Mouse (Mus musculus) G1E (cell line): ENCODE measurements around the gene B3gnt3. TPM values are rescaled to one million over a fixed set of nuclear protein-coding genes. Genes with fewer than 3 reads are reported as not detected.

Experiments used
- ATAC-seq: 2 replicates; pipeline ENCODE4 v1.8.0; 2016; ENCODE audit warnings: mild to moderate bottlenecking; ENCODE audit not compliant: insufficient number of reproducible peaks, poor library complexity, low FRiP score, severe bottlenecking; ENCODE audit errors: extremely low read depth
- DNase-seq: peaks from one replicate; pipeline ENCODE4 v3.0.0; 2012; ENCODE audit warnings: low spot score
- H3K27me3 ChIP-seq: 2 replicates; pipeline ENCODE4 v1.6.1; 2012; ENCODE audit warnings: mild to moderate bottlenecking, low read length, inconsistent platforms; ENCODE audit not compliant: insufficient read depth
- H3K36me3 ChIP-seq: replicated peaks from 2 replicates; pipeline ENCODE3; 2012; ENCODE audit warnings: mild to moderate bottlenecking, inconsistent platforms
- H3K4me1 ChIP-seq: 2 replicates; pipeline ENCODE4 v1.6.1; 2012; ENCODE audit warnings: low read depth, low read length, inconsistent platforms, mixed read lengths; ENCODE audit not compliant: insufficient read depth
- H3K4me3 ChIP-seq: 2 replicates; pipeline ENCODE4 v1.5.1; 2012; ENCODE audit warnings: low read depth, mild to moderate bottlenecking, inconsistent platforms, low read length, moderate library complexity, mixed read lengths
- H3K9me3 ChIP-seq: replicated peaks from 2 replicates; pipeline ENCODE4 v1.6.1; 2012; ENCODE audit warnings: inconsistent platforms
- CTCF ChIP-seq: IDR thresholded peaks from 2 replicates; pipeline ENCODE4 v1.5.1; 2012; ENCODE audit warnings: low read depth, low read length, inconsistent platforms, mixed read lengths
- GATA1 ChIP-seq: IDR thresholded peaks from 2 replicates; pipeline ENCODE4 v1.6.1; 2012; ENCODE audit warnings: borderline replicate concordance, low read length, inconsistent platforms, mixed read lengths
- GATA2 ChIP-seq: IDR thresholded peaks from 2 replicates; pipeline ENCODE4 v1.6.1; 2012; ENCODE audit warnings: low read depth, low read length, inconsistent platforms, borderline replicate concordance
- POLR2AphosphoS5 ChIP-seq: IDR thresholded peaks from 2 replicates; pipeline ENCODE4 v1.6.1; 2012; ENCODE audit warnings: low read depth, low read length, inconsistent platforms; ENCODE audit not compliant: insufficient replicate concordance
- TAL1 ChIP-seq: conservative IDR thresholded peaks from 2 replicates; pipeline ENCODE4 v1.6.1; 2012; ENCODE audit warnings: low read depth, low read length, inconsistent platforms, mixed read lengths
- polyA plus RNA-seq: library from polyadenylated mRNA; stranded (reverse); fragments of >175 nt; gene quantifications from 2 replicates; pipeline ENCODE4 v1.2.3, GENCODE M21; 2012
- total RNA-seq, 2 experiments: library from RNA; stranded (forward) in 1 of 2; stranded (reverse) in 1 of 2; fragments of 200-1000 nt in 1 of 2; fragments of >200 nt in 1 of 2; fragmentation: Nextera tagmentation in 1 of 2; gene quantifications; 2 replicates each; pipeline ENCODE4 v1.2.3; 2014 to 2017

Gene B3gnt3
- total and polyA plus RNA-seq, 3 experiments: 0.05 TPM; not detected in 2

GRCm38 (mm10) chr8:71719928-71720457, 18.4 kb upstream of the B3gnt3 start:
- no peak for TF ChIP-seq TAL1
- Histone ChIP-seq H3K4me1 (no peaks in the 10 kb centered on the region), H3K27me3 (peaks cover 9% of the 10 kb centered on the region; the same call in 1 of the 2 replicates), H3K9me3 (no peaks in the 10 kb centered on the region), H3K36me3 (peaks cover 47% of the 10 kb centered on the region), H3K4me3 (no peak overlapping the region)
- DNase-seq (no peak), ATAC-seq (no peak)

- Histone ChIP-seq H3K4me1 (no peaks in the 10 kb centered on the region), H3K36me3 (peaks cover 55% of the 10 kb centered on the region), H3K9me3 (no peaks in the 10 kb centered on the region), H3K4me3 (no peak overlapping the region), H3K27me3 (peaks cover 9% of the 10 kb centered on the region; the same call in 1 of the 2 replicates)
- no peak for TF ChIP-seq POLR2AphosphoS5
- TF ChIP-seq TAL1: no peak
- TF ChIP-seq GATA1: no peak
- no peak for TF ChIP-seq CTCF
- TF ChIP-seq GATA2: no peak
- DNase-seq (no peak), ATAC-seq (no peak)
Observed at GRCm38 (mm10) chr8:71719218-71719617, 17.6 kb upstream of the B3gnt3 start.

GRCm38 (mm10) chr8:71718252-71718651, 16.7 kb upstream of the B3gnt3 start:
- H3K27me3 ChIP-seq: peaks cover 9% of the 10 kb centered on the region; the same call in 1 of the 2 replicates
- H3K4me3 ChIP-seq: no peak overlapping the region
- DNase-seq (no peak), ATAC-seq (no peak)
- no peaks in the 10 kb centered on the region for H3K9me3 ChIP-seq
- TF ChIP-seq POLR2AphosphoS5: no peak
- TF ChIP-seq CTCF: no peak
- no peak for TF ChIP-seq GATA1
- no peak for TF ChIP-seq TAL1
- TF ChIP-seq GATA2: no peak
- peaks cover 64% of the 10 kb centered on the region for H3K36me3 ChIP-seq
- H3K4me1 ChIP-seq: no peaks in the 10 kb centered on the region

GRCm38 (mm10) chr8:71717096-71717495, 15.5 kb upstream of the B3gnt3 start:
- ATAC-seq: no peak
- Histone ChIP-seq H3K4me3 (no peak overlapping the region), H3K27me3 (peaks cover 9% of the 10 kb centered on the region; the same call in 1 of the 2 replicates), H3K36me3 (peaks cover 76% of the 10 kb centered on the region), H3K9me3 (no peaks in the 10 kb centered on the region), H3K4me1 (no peaks in the 10 kb centered on the region)
- no peak for DNase-seq
- TF ChIP-seq POLR2AphosphoS5 (no peak), CTCF (no peak), GATA2 (no peak), TAL1 (no peak), GATA1 (no peak)

GRCm38 (mm10) chr8:71716561-71717053, 15.0 kb upstream of the B3gnt3 start:
- Histone ChIP-seq H3K27me3 (peaks cover 10% of the 10 kb centered on the region; the same call in 1 of the 2 replicates), H3K36me3 (peaks cover 78% of the 10 kb centered on the region), H3K4me1 (no peaks in the 10 kb centered on the region), H3K9me3 (no peaks in the 10 kb centered on the region), H3K4me3 (no peak overlapping the region)
- TF ChIP-seq POLR2AphosphoS5: no peak
- TF ChIP-seq TAL1: no peak
- no peak for TF ChIP-seq GATA1
- no peak for TF ChIP-seq CTCF
- no peak for TF ChIP-seq GATA2
- DNase-seq (no peak), ATAC-seq (no peak)

- peaks cover 12% of the 10 kb centered on the region; the same call in 1 of the 2 replicates for H3K27me3 ChIP-seq
- H3K9me3 ChIP-seq: no peaks in the 10 kb centered on the region
- DNase-seq (no peak), ATAC-seq (no peak)
- H3K36me3 ChIP-seq: peaks cover 80% of the 10 kb centered on the region
- H3K4me3 ChIP-seq: no peak overlapping the region
- H3K4me1 ChIP-seq: no peaks in the 10 kb centered on the region
- TF ChIP-seq POLR2AphosphoS5 (no peak), TAL1 (no peak), GATA2 (no peak), GATA1 (no peak), CTCF (no peak)
Observed at GRCm38 (mm10) chr8:71715531-71715930, 13.9 kb upstream of the B3gnt3 start.
